Mouse (Mus musculus) megakaryocyte, embryonic 14.5 days (primary cell): ENCODE data around the gene Galnt14.

ENCODE experiments used
- FLI1 ChIP-seq: IDR thresholded peaks from 2 replicates; pipeline ENCODE4 v1.6.1; 2012; ENCODE audit warnings: low read length, inconsistent platforms, mixed read lengths
- GATA1 ChIP-seq: IDR thresholded peaks from 3 replicates; pipeline ENCODE4 v1.6.1; 2012; ENCODE audit warnings: mixed read lengths, low read length, inconsistent platforms, borderline replicate concordance

DNA sequence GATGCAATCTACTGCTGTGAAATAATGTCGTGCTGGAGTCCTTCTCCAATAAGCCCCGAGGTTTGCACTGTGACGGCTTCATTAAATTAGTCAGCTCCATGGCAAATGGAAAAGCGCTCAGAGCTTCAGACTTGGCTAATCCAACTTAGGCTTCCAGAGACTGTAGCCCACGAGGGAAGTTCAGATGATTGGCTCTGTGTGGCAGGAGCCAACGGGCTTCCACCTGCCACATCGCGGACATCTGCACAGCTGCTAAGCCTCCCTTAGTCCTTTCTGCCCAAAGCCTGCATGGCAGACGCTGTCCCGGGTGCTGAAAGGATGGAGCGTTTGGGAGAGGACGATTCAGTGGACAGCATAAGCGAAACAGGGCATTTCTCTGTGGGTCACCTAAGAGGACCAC, 222.5 kb downstream of the Galnt14 start:
- no peak for TF ChIP-seq GATA1
- TF ChIP-seq FLI1: no peak
